Mouse (Mus musculus) embryonic facial prominence, embryonic 11.5 days (tissue): Measurements from ENCODE around the gene Nmb. TPM values are rescaled to one million over a fixed set of nuclear protein-coding genes. Genes with fewer than 3 reads are reported as not detected.

Experiments used
- ATAC-seq: fragments of 200-750 bp; cut with Nextera tagmentation; replicated peaks from 2 replicates; pipeline ENCODE4 v1.8.0; 2017; ENCODE audit warnings: low read depth; ENCODE audit not compliant: insufficient number of reproducible peaks, low FRiP score, low TSS enrichment
- DNase-seq: peaks from one replicate; pipeline ENCODE4 v3.0.0-alpha.2; 2015; ENCODE audit warnings: low spot score
- H3K27ac ChIP-seq: fragments of 300-500 bp; sonication (generic); replicated peaks from 2 replicates; pipeline ENCODE4 v1.5.1; 2014; ENCODE audit warnings: mild to moderate bottlenecking, low read depth, low read length, control low read depth
- H3K27me3 ChIP-seq: fragments of 300-500 bp; sonication (generic); 2 replicates; pipeline ENCODE4 v1.6.1; 2014; ENCODE audit warnings: mild to moderate bottlenecking, low read length, moderate library complexity, mixed read lengths; ENCODE audit not compliant: control insufficient read depth, insufficient read depth
- H3K36me3 ChIP-seq: fragments of 300-500 bp; sonication (generic); replicated peaks from 2 replicates; pipeline ENCODE4 v1.6.1; 2014; ENCODE audit warnings: low read depth, mild to moderate bottlenecking, low read length, moderate library complexity, mixed read lengths; ENCODE audit not compliant: control insufficient read depth, insufficient read depth
- H3K4me1 ChIP-seq: fragments of 300-500 bp; sonication (generic); 2 replicates; pipeline ENCODE4 v1.6.1; 2014; ENCODE audit warnings: low read length, mixed read lengths; ENCODE audit not compliant: control insufficient read depth, insufficient read depth
- H3K4me2 ChIP-seq: fragments of 300-500 bp; sonication (generic); 2 replicates; pipeline ENCODE4 v1.6.1; 2014; ENCODE audit warnings: low read depth, mild to moderate bottlenecking, control low read depth, low read length, moderate library complexity
- H3K4me3 ChIP-seq: fragments of 300-500 bp; sonication (generic); 2 replicates; pipeline ENCODE4 v1.5.1; 2014; ENCODE audit warnings: low read depth, low read length, control low read depth
- H3K9ac ChIP-seq: fragments of 300-500 bp; sonication (generic); replicated peaks from 2 replicates; pipeline ENCODE4 v1.6.1; 2014; ENCODE audit warnings: mild to moderate bottlenecking, control low read depth, low read length
- H3K9me3 ChIP-seq: fragments of 300-500 bp; sonication (generic); replicated peaks from 2 replicates; pipeline ENCODE4 v1.6.1; 2016; ENCODE audit warnings: mild to moderate bottlenecking, low read length, inconsistent platforms, mixed read lengths; ENCODE audit not compliant: control insufficient read depth
- WGBS: fragments of 180-500 bp; shearing (Covaris S2); extraction: QIAGEN DNeasy Blood & Tissue Kit; methylation state at CpG from one replicate; pipeline ENCODE4 v1.1.7; 2014; 5-methylcytosine and 5-hydroxymethylcytosine counted together
- polyA plus RNA-seq: library from polyadenylated mRNA; unstranded; fragments of >200 nt; fragmentation: Nextera tagmentation; extraction: Ambion mirVana; gene quantifications from 2 replicates; pipeline ENCODE4 v1.2.1, GENCODE M21; 2014

Gene Nmb
- polyA plus RNA-seq, 1 experiment from 2014 or later = 7.3 TPM

GRCm38 (mm10) chr7:80894815-80895519 is 9.9 kb downstream of the Nmb start:
- no peak overlapping the region for H3K4me2 ChIP-seq
- H3K9ac ChIP-seq = no peak overlapping the region
- no peak for DNase-seq
- H3K9me3 ChIP-seq = no peaks in the 10 kb centered on the region
- no peaks in the 10 kb centered on the region for H3K27me3 ChIP-seq
- no peak overlapping the region for H3K27ac ChIP-seq
- WGBS = 93% methylated on average over 14 of the region's 14 CpGs
- peaks cover 8% of the 10 kb centered on the region for H3K36me3 ChIP-seq
- H3K4me1 ChIP-seq = no peaks in the 10 kb centered on the region
- no peak overlapping the region for H3K4me3 ChIP-seq
- no peak for ATAC-seq

- Histone ChIP-seq H3K36me3 (peaks cover 8% of the 10 kb centered on the region), H3K9ac (no peak overlapping the region), H3K4me3 (no peak overlapping the region), H3K4me2 (no peak overlapping the region), H3K4me1 (no peaks in the 10 kb centered on the region; the same call in 1 of the 2 replicates), H3K27ac (no peak overlapping the region), H3K9me3 (no peaks in the 10 kb centered on the region), H3K27me3 (no peaks in the 10 kb centered on the region)
- WGBS = 85% methylated on average over 7 of the region's 7 CpGs
- DNase-seq (no peak), ATAC-seq (no peak)
These were observed 10.7 kb downstream of the Nmb start for GRCm38 (mm10) chr7:80894196-80894595.

- Histone ChIP-seq H3K27me3 (no peaks in the 10 kb centered on the region), H3K27ac (no peak overlapping the region), H3K9me3 (no peaks in the 10 kb centered on the region), H3K9ac (no peak overlapping the region), H3K4me1 (no peaks in the 10 kb centered on the region; the same call in 1 of the 2 replicates), H3K4me3 (no peak overlapping the region), H3K36me3 (peaks cover 8% of the 10 kb centered on the region), H3K4me2 (no peak overlapping the region)
- 79% methylated on average over 6 of the region's 6 CpGs for WGBS
- no peak for DNase-seq
- no peak for ATAC-seq
These were observed 11.1 kb downstream of the Nmb start for GRCm38 (mm10) chr7:80893753-80894129.

GRCm38 (mm10) chr7:80893086-80893752 is 11.7 kb downstream of the Nmb start:
- H3K4me3 ChIP-seq = no peak overlapping the region
- H3K4me1 ChIP-seq = no peaks in the 10 kb centered on the region; the same call in 1 of the 2 replicates
- 90% methylated on average over 15 of the region's 15 CpGs for WGBS
- no peak overlapping the region; the same call in 1 of the 2 replicates for H3K9ac ChIP-seq
- H3K27ac ChIP-seq = no peak overlapping the region
- DNase-seq (no peak), ATAC-seq (no peak)
- H3K36me3 ChIP-seq = peaks cover 8% of the 10 kb centered on the region
- no peaks in the 10 kb centered on the region for H3K9me3 ChIP-seq
- no peak overlapping the region for H3K4me2 ChIP-seq
- H3K27me3 ChIP-seq = no peaks in the 10 kb centered on the region

DNA sequence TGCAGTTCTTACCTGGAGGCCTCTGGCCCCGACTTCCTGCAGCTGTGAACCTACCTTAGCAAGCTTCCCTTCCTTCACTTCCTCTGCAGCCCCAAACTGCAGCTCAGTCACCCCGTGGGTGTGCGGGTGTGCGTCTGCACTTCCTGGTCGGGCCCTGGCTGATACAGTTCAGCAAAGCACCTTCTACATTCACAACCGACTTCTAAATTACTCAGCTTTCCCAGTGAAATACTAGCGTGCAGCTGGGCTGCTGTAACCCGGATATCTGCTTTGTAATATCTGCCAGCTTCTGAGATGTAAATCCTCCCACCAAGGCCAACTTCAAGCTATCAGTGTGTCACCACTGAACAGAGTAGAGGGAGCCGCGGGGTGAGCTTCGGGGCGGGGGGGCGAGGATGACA is 15.0 kb downstream of the Nmb start:
- no peak overlapping the region for H3K4me2 ChIP-seq
- no peaks in the 10 kb centered on the region; the same call in 1 of the 2 replicates for H3K4me1 ChIP-seq
- 0 out of 2 replicates have a peak overlapping the region, but pooled peaks have one; percentile 9 for H3K9ac ChIP-seq
- H3K27ac ChIP-seq = no peak overlapping the region
- H3K9me3 ChIP-seq = no peaks in the 10 kb centered on the region
- peaks cover 8% of the 10 kb centered on the region for H3K36me3 ChIP-seq
- H3K27me3 ChIP-seq = no peaks in the 10 kb centered on the region
- no peak for ATAC-seq
- 78% methylated on average over 13 of the region's 13 CpGs for WGBS
- DNase-seq = no peak
- no peak overlapping the region for H3K4me3 ChIP-seq

DNA sequence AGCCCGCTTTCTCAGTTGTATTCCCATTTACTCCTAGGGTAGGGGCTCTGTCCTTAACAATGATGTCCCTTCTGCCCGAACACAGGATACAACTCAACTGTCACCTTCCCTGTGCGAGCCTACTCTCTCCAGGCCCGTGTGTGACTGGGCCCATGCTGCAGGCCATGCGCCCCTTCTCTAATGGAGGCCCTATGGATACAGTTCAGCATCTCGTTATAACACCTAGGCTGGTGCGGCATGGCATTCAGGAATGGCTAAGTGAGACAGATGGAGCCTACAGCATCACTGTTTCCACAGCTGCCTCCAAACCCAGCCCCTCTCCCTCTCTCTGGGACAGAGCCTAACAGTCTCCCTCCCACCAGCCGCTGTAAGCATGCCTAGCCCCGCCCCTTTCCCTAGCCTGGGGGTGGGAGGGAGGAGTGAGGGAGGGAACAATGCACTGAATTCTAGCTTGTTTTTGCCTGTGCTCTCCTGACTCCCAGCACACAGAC is 15.8 kb downstream of the Nmb start:
- Histone ChIP-seq H3K27me3 (no peaks in the 10 kb centered on the region), H3K4me3 (no peak overlapping the region), H3K9ac (no peak overlapping the region), H3K4me1 (no peaks in the 10 kb centered on the region; the same call in 1 of the 2 replicates), H3K9me3 (no peaks in the 10 kb centered on the region), H3K4me2 (no peak overlapping the region; the same call in 1 of the 2 replicates), H3K27ac (0 out of 2 replicates have a peak overlapping the region, but pooled peaks have one; percentile 28), H3K36me3 (peaks cover 8% of the 10 kb centered on the region)
- DNase-seq (peak; percentile 82), ATAC-seq (peak; percentile 68)
- 44% methylated on average over 9 of the region's 9 CpGs for WGBS

- Histone ChIP-seq H3K27ac (0 out of 2 replicates have a peak overlapping the region, but pooled peaks have one; percentile 28), H3K4me3 (no peak overlapping the region), H3K9me3 (no peaks in the 10 kb centered on the region), H3K36me3 (peaks cover 8% of the 10 kb centered on the region), H3K27me3 (no peaks in the 10 kb centered on the region), H3K9ac (no peak overlapping the region), H3K4me1 (no peaks in the 10 kb centered on the region; the same call in 1 of the 2 replicates), H3K4me2 (no peak overlapping the region)
- 73% methylated on average over 7 of the region's 7 CpGs for WGBS
- DNase-seq (no peak), ATAC-seq (no peak)
These were observed 16.3 kb downstream of the Nmb start for GRCm38 (mm10) chr7:80888595-80888994.

- Histone ChIP-seq H3K4me3 (no peak overlapping the region), H3K27ac (no peak overlapping the region), H3K27me3 (no peaks in the 10 kb centered on the region), H3K9me3 (no peaks in the 10 kb centered on the region), H3K4me1 (no peaks in the 10 kb centered on the region; the same call in 1 of the 2 replicates), H3K36me3 (no peaks in the 10 kb centered on the region; the same call in 1 of the 2 replicates), H3K9ac (no peak overlapping the region), H3K4me2 (no peak overlapping the region)
- no peak for ATAC-seq
- no peak for DNase-seq
- WGBS = 30% methylated on average over 1 of the region's 1 CpGs
These were observed 19.2 kb downstream of the Nmb start for GRCm38 (mm10) chr7:80885666-80886065.
